Mouse (Mus musculus) thymus, postnatal 25 days (tissue): ENCODE measurements around the gene Trpc5.

Experiments used
- DNase-seq: peaks from one replicate; pipeline ENCODE4 v3.0.0; 2022

Gene Trpc5

GRCm38 (mm10) chrX:144335332-144336015 is 352.5 kb downstream of the Trpc5 start:
- DNase-seq, result no peak
